Mouse (Mus musculus): ENCODE results near the gene Serpinb12. TPM values are rescaled to one million over a fixed set of nuclear protein-coding genes. Genes with fewer than 3 reads are reported as not detected.

Gene Serpinb12
- polyA plus RNA-seq (2017; shearing (Covaris generic)), result not detected

GRCm38 (mm10) chr1:106934265-106934664 lies at the start of gene Serpinb12:
Serpinb12 (plus strand) TSS chr1:106934449.

GRCm38 (mm10) chr1:106980684-106981083 lies 46.4 kb downstream of the Serpinb12 start, which contains the start of gene Serpinb13:
Serpinb13 (plus strand) TSS chr1:106980984.

Other genes with a start within 250 kb of the Serpinb12 start
- gene Bcl2, start 220.2 kb upstream of the Serpinb12 start, polyA plus RNA-seq (2017; shearing (Covaris generic)), result 147 TPM
- gene Kdsr, start 174.7 kb upstream of the Serpinb12 start, polyA plus RNA-seq (2017; shearing (Covaris generic)), result 22.8 TPM
- gene Vps4b, start 137.7 kb upstream of the Serpinb12 start, polyA plus RNA-seq (2017; shearing (Covaris generic)), result 95.1 TPM
- not detected for gene Serpinb5, start 73.3 kb upstream of the Serpinb12 start, polyA plus RNA-seq (2017; shearing (Covaris generic))
- gene Serpinb13, start 46.5 kb downstream of the Serpinb12 start, polyA plus RNA-seq (2017; shearing (Covaris generic)), result not detected
- not detected for gene Serpinb3a, start 117.9 kb downstream of the Serpinb12 start, polyA plus RNA-seq (2017; shearing (Covaris generic))
- gene Serpinb3d, start 149.1 kb downstream of the Serpinb12 start, polyA plus RNA-seq (2017; shearing (Covaris generic)), result not detected

All from effector memory CD4-positive, alpha-beta T cell, adult 5 months (primary cell).